ENCODE assay signal across 8 mouse cellular contexts in genomic region chr19:46349550-46349949, GRCm38 (mm10). TPM values are rescaled to one million over a fixed set of nuclear protein-coding genes. Genes with fewer than 3 reads are reported as not detected.
DNase-seq lines count a peak whose midpoint lies in the region; ATAC-seq lines count a peak whose summit lies in the region.

No protein-coding gene starts in this region.

- DNase-seq in kidney, postnatal 14 days: no peak
- DNase-seq in intestine, embryonic 14.5 days (ENCODE audit: low spot score): no peak
- no peak for DNase-seq in neural tube, embryonic 11.5 days (ENCODE audit: low spot score)
- DNase-seq in right cerebral cortex, postnatal 25 days: no peak
- no peak for DNase-seq in thymus, postnatal 36 days
- no peak for DNase-seq in gastrocnemius, postnatal 4 days (ENCODE audit: low spot score in 2 of 2)

- no peaks in the 10 kb centered on the region for H3K9me3 ChIP-seq in kidney, embryonic 16.5 days (ENCODE audit: low read length)
- no peaks in the 10 kb centered on the region for H3K9me3 ChIP-seq in embryonic facial prominence, embryonic 12.5 days
- H3K9me3 ChIP-seq in intestine, embryonic 14.5 days (ENCODE audit: control insufficient read depth, low read length): no peaks in the 10 kb centered on the region
- H3K9me3 ChIP-seq in neural tube, embryonic 11.5 days (ENCODE audit: control insufficient read depth, low read length): no peaks in the 10 kb centered on the region

- no peaks in the 10 kb centered on the region for H3K36me3 ChIP-seq in kidney, embryonic 16.5 days (ENCODE audit: insufficient read depth, low read length)
- no peaks in the 10 kb centered on the region for H3K36me3 ChIP-seq in embryonic facial prominence, embryonic 12.5 days
- H3K36me3 ChIP-seq in intestine, embryonic 14.5 days (ENCODE audit: control insufficient read depth, insufficient read depth, low read length): no peaks in the 10 kb centered on the region
- H3K36me3 ChIP-seq in neural tube, embryonic 11.5 days (ENCODE audit: control insufficient read depth, insufficient read depth, low read length): no peaks in the 10 kb centered on the region

- peak overlapping the region; percentile 86 for H3K9ac ChIP-seq in kidney, embryonic 16.5 days (replicated peaks; ENCODE audit: low read length)
- H3K9ac ChIP-seq in embryonic facial prominence, embryonic 12.5 days: peak overlapping the region; percentile 83
- H3K9ac ChIP-seq in intestine, embryonic 14.5 days (ENCODE audit: low read length): peak overlapping the region; percentile 73
- peak overlapping the region; percentile 61 for H3K9ac ChIP-seq in neural tube, embryonic 11.5 days (ENCODE audit: low read length)

- peak; percentile 41; the same call in 1 of the 2 replicates for ATAC-seq in kidney, embryonic 16.5 days (ENCODE audit: low FRiP score, low TSS enrichment)
- peak; percentile 30; the same call in 1 of the 2 replicates for ATAC-seq in embryonic facial prominence, embryonic 12.5 days (ENCODE audit: insufficient number of reproducible peaks, insufficient read depth, low FRiP score, low TSS enrichment)
- ATAC-seq in intestine, embryonic 14.5 days (replicated peaks; ENCODE audit: low FRiP score, low TSS enrichment, low read depth): 0 out of 2 replicates have a peak, but pooled peaks have one; percentile 21
- no peak for ATAC-seq in neural tube, embryonic 11.5 days (ENCODE audit: insufficient read depth, low FRiP score, low TSS enrichment)

- WGBS in kidney, embryonic 16.5 days: 24% methylated on average over 6 of the region's 6 CpGs
- 26% methylated on average over 6 of the region's 6 CpGs for WGBS in embryonic facial prominence, embryonic 12.5 days
- 32% methylated on average over 6 of the region's 6 CpGs for WGBS in intestine, embryonic 14.5 days
- WGBS in neural tube, embryonic 11.5 days: 27% methylated on average over 6 of the region's 6 CpGs

- no peak overlapping the region for H3K27ac ChIP-seq in kidney, embryonic 16.5 days (ENCODE audit: low read length)
- H3K27ac ChIP-seq in embryonic facial prominence, embryonic 12.5 days: no peak overlapping the region
- no peak overlapping the region for H3K27ac ChIP-seq in intestine, embryonic 14.5 days (ENCODE audit: low read depth)
- no peak overlapping the region for H3K27ac ChIP-seq in neural tube, embryonic 11.5 days (ENCODE audit: low read depth, low read length)

- H3K4me2 ChIP-seq in kidney, embryonic 16.5 days (replicated peaks; ENCODE audit: low read depth, low read length): peak overlapping the region; percentile 96
- peak overlapping the region; percentile 86 for H3K4me2 ChIP-seq in embryonic facial prominence, embryonic 12.5 days (replicated peaks)
- H3K4me2 ChIP-seq in intestine, embryonic 14.5 days (ENCODE audit: low read length): peak overlapping the region; percentile 90
- H3K4me2 ChIP-seq in neural tube, embryonic 11.5 days (ENCODE audit: low read depth): peak overlapping the region; percentile 73

- peak overlapping the region; percentile 72 for H3K4me3 ChIP-seq in kidney, embryonic 16.5 days (ENCODE audit: low read length)
- H3K4me3 ChIP-seq in embryonic facial prominence, embryonic 12.5 days: peak overlapping the region; percentile 67
- peak overlapping the region; percentile 64 for H3K4me3 ChIP-seq in intestine, embryonic 14.5 days (ENCODE audit: low read depth, low read length)
- H3K4me3 ChIP-seq in neural tube, embryonic 11.5 days (ENCODE audit: low read depth, low read length): peak overlapping the region; percentile 48

- peaks cover 17% of the 10 kb centered on the region for H3K4me1 ChIP-seq in kidney, embryonic 16.5 days (ENCODE audit: insufficient read depth, low read length)
- peaks cover 10% of the 10 kb centered on the region; the same call in 1 of the 2 replicates for H3K4me1 ChIP-seq in embryonic facial prominence, embryonic 12.5 days
- H3K4me1 ChIP-seq in intestine, embryonic 14.5 days (replicated peaks; ENCODE audit: control insufficient read depth, insufficient read depth, low read length): no peaks in the 10 kb centered on the region
- H3K4me1 ChIP-seq in neural tube, embryonic 11.5 days (ENCODE audit: control insufficient read depth, insufficient read depth, low read length): peaks cover 4% of the 10 kb centered on the region

- H3K27me3 ChIP-seq in kidney, embryonic 16.5 days (ENCODE audit: insufficient read depth, low read length): no peaks in the 10 kb centered on the region
- H3K27me3 ChIP-seq in embryonic facial prominence, embryonic 12.5 days: peaks cover 11% of the 10 kb centered on the region; the same call in 1 of the 2 replicates
- 0 out of 2 replicates have a peak, but pooled peaks cover 3% of the 10 kb centered on the region for H3K27me3 ChIP-seq in intestine, embryonic 14.5 days (replicated peaks; ENCODE audit: control insufficient read depth, insufficient read depth, low read length)
- peaks cover 11% of the 10 kb centered on the region for H3K27me3 ChIP-seq in neural tube, embryonic 11.5 days (ENCODE audit: control insufficient read depth, insufficient read depth, low read length)

RNA-seq across cellular contexts. Expression of gene 2310034G01Rik, which starts 0.6 kb away (rescaled TPM):
- 2.5 and 2.6 TPM in 2 replicates for polyA plus RNA-seq in kidney, embryonic 16.5 days (2015; fragmentation: Nextera tagmentation; extraction: Ambion mirVana)
- 2.2 and 2.3 TPM in 2 replicates for polyA plus RNA-seq in embryonic facial prominence, embryonic 12.5 days (2016; fragmentation: Nextera tagmentation; extraction: Ambion mirVana)
- polyA plus RNA-seq in intestine, embryonic 14.5 days (2014; fragmentation: Nextera tagmentation; extraction: Ambion mirVana): 1.7 and 2.0 TPM in 2 replicates
- 1.2 and 2.4 TPM in 2 replicates for polyA plus RNA-seq in neural tube, embryonic 11.5 days (2014; fragmentation: Nextera tagmentation; extraction: Ambion mirVana)
- total RNA-seq in gastrocnemius, postnatal 4 days (2021): under 1 TPM; 0.59 to 0.70 TPM

RNA-seq across cellular contexts. Expression of gene Mfsd13a, which starts 8.6 kb away (rescaled TPM):
- 14.7 and 16.9 TPM in 2 replicates for polyA plus RNA-seq in kidney, embryonic 16.5 days (2015; fragmentation: Nextera tagmentation; extraction: Ambion mirVana)
- polyA plus RNA-seq in embryonic facial prominence, embryonic 12.5 days (2016; fragmentation: Nextera tagmentation; extraction: Ambion mirVana): 4.4 and 4.6 TPM in 2 replicates
- 12.3 and 12.7 TPM in 2 replicates for polyA plus RNA-seq in intestine, embryonic 14.5 days (2014; fragmentation: Nextera tagmentation; extraction: Ambion mirVana)
- polyA plus RNA-seq in neural tube, embryonic 11.5 days (2014; fragmentation: Nextera tagmentation; extraction: Ambion mirVana): 6.8 and 7.3 TPM in 2 replicates
- 1 to 10 TPM; 1.7 to 2.5 TPM for total RNA-seq in gastrocnemius, postnatal 4 days (2021)

RNA-seq across cellular contexts. Expression of gene Cuedc2, which starts 11.0 kb away (rescaled TPM):
- 188 and 198 TPM in 2 replicates for polyA plus RNA-seq in kidney, embryonic 16.5 days (2015; fragmentation: Nextera tagmentation; extraction: Ambion mirVana)
- 207 TPM in 2 replicates for polyA plus RNA-seq in embryonic facial prominence, embryonic 12.5 days (2016; fragmentation: Nextera tagmentation; extraction: Ambion mirVana)
- polyA plus RNA-seq in intestine, embryonic 14.5 days (2014; fragmentation: Nextera tagmentation; extraction: Ambion mirVana): 154 and 176 TPM in 2 replicates
- 263 and 274 TPM in 2 replicates for polyA plus RNA-seq in neural tube, embryonic 11.5 days (2014; fragmentation: Nextera tagmentation; extraction: Ambion mirVana)
- 100 to 1,000 TPM; 106 to 120 TPM for total RNA-seq in gastrocnemius, postnatal 4 days (2021)

RNA-seq across cellular contexts. Expression of gene Fbxl15, which starts 21.6 kb away (rescaled TPM):
- 22.4 and 26.0 TPM in 2 replicates for polyA plus RNA-seq in kidney, embryonic 16.5 days (2015; fragmentation: Nextera tagmentation; extraction: Ambion mirVana)
- polyA plus RNA-seq in embryonic facial prominence, embryonic 12.5 days (2016; fragmentation: Nextera tagmentation; extraction: Ambion mirVana): 15.4 and 16.4 TPM in 2 replicates
- 17.5 and 17.7 TPM in 2 replicates for polyA plus RNA-seq in intestine, embryonic 14.5 days (2014; fragmentation: Nextera tagmentation; extraction: Ambion mirVana)
- polyA plus RNA-seq in neural tube, embryonic 11.5 days (2014; fragmentation: Nextera tagmentation; extraction: Ambion mirVana): 22.0 and 24.5 TPM in 2 replicates
- total RNA-seq in gastrocnemius, postnatal 4 days (2021): 1 to 10 TPM; 4.4 to 5.1 TPM

RNA-seq across cellular contexts. Expression of gene Psd, which starts 22.6 kb away (rescaled TPM):
- 4.5 and 5.4 TPM in 2 replicates for polyA plus RNA-seq in kidney, embryonic 16.5 days (2015; fragmentation: Nextera tagmentation; extraction: Ambion mirVana)
- polyA plus RNA-seq in embryonic facial prominence, embryonic 12.5 days (2016; fragmentation: Nextera tagmentation; extraction: Ambion mirVana): 6.9 and 8.1 TPM in 2 replicates
- polyA plus RNA-seq in intestine, embryonic 14.5 days (2014; fragmentation: Nextera tagmentation; extraction: Ambion mirVana): 36.4 and 43.9 TPM in 2 replicates
- 10.9 and 12.7 TPM in 2 replicates for polyA plus RNA-seq in neural tube, embryonic 11.5 days (2014; fragmentation: Nextera tagmentation; extraction: Ambion mirVana)
- total RNA-seq in gastrocnemius, postnatal 4 days (2021): 1 to 10 TPM; 2.0 to 2.9 TPM
